Mouse (Mus musculus): ENCODE results near the gene Slc43a2.

DNA sequence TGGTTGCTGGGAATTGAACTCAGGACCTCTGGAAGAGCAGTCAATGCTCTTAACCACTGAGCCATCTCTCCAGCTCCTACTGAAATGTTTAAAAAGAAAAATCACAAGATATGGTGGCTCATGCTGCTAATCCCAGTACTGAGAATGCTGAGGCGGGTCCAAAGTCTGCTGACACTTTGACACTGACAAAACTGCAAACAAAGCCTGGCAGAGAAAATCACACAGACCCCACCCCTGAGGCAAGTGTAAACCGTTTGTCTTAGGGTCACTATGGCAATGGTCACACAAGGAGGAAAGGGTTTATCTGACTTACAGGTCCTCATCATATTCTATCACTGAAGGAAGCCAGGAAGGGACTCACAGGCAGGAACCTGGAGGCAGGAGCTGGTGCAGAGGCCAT lies 84.1 kb downstream of the Slc43a2 start:
- TF ChIP-seq HCFC1 (IDR thresholded peaks at IDR 0.05; ENCODE audit: low read depth, low read length): no peak
- no peak for TF ChIP-seq GABPA (IDR thresholded peaks at IDR 0.05; ENCODE audit: low read depth, low read length)
- TF ChIP-seq CTCF (IDR thresholded peaks at IDR 0.05 in 2 of 3, conservative IDR thresholded peaks at IDR 0.05 in 1 of 3; ENCODE audit: control insufficient read depth in 1 of 3, insufficient read depth in 1 of 3, low read depth in 2 of 3, low read length in 3 of 3, poor library complexity in 1 of 3, severe bottlenecking in 1 of 3): no peak
- TF ChIP-seq ZC3H11A (IDR thresholded peaks at IDR 0.05; ENCODE audit: low read depth, low read length): no peak
- TF ChIP-seq ZMIZ1 (IDR thresholded peaks at IDR 0.05; ENCODE audit: low read depth, low read length): no peak
- TF ChIP-seq POLR2A (IDR thresholded peaks at IDR 0.05; ENCODE audit: control insufficient read depth in 1 of 2, insufficient read depth in 1 of 2, low read depth in 1 of 2, low read length in 2 of 2, poor library complexity in 1 of 2): no peak
- TF ChIP-seq USF1 (IDR thresholded peaks at IDR 0.05; ENCODE audit: low read depth, low read length): no peak
- no peak for TF ChIP-seq SMC3 (IDR thresholded peaks at IDR 0.05; ENCODE audit: low read depth, low read length)
- TF ChIP-seq CHD2 (IDR thresholded peaks at IDR 0.05; ENCODE audit: low read length): no peak
- TF ChIP-seq TBP (IDR thresholded peaks at IDR 0.05; ENCODE audit: low read depth, low read length): no peak

Data from MEL (cell line).